Comparison of ENCODE assay signal across 21 mouse cellular contexts in genomic region chr5:53801379-53801778, GRCm38 (mm10).
"Had no signal": no experiment of that assay in that cellular context is flagged by ENCODE, and none has a peak within 500 bp of the region (broad histone marks: within the 10 kb centered on the region; RNA-seq: fewer than 3 reads in every experiment).

No protein-coding gene starts in this region.

- ATAC-seq: liver, postnatal 0 days; lung, postnatal 0 days; midbrain, embryonic 15.5 days had no signal

- H3K27ac ChIP-seq: kidney, embryonic 15.5 days; left cerebral cortex, adult 2 months; limb, embryonic 12.5 days; limb, embryonic 15.5 days; liver, embryonic 14.5 days; macrophage; midbrain, embryonic 12.5 days; midbrain, embryonic 15.5 days; neural tube, embryonic 13.5 days had no signal

- H3K4me3 ChIP-seq: kidney, embryonic 15.5 days; left cerebral cortex, adult 2 months; limb, embryonic 12.5 days; limb, embryonic 15.5 days; midbrain, embryonic 12.5 days; midbrain, embryonic 15.5 days; neural tube, embryonic 13.5 days had no signal

- H3K9ac ChIP-seq: kidney, embryonic 15.5 days; limb, embryonic 12.5 days; limb, embryonic 15.5 days; liver, embryonic 14.5 days; liver, postnatal 0 days; lung, embryonic 14.5 days; midbrain, embryonic 12.5 days; midbrain, embryonic 15.5 days; neural tube, embryonic 13.5 days had no signal

- H3K36me3 ChIP-seq: kidney, embryonic 15.5 days; limb, embryonic 12.5 days; limb, embryonic 15.5 days; midbrain, embryonic 12.5 days; midbrain, embryonic 15.5 days; neural tube, embryonic 13.5 days had no signal

- H3K4me1 ChIP-seq: kidney, embryonic 15.5 days; limb, embryonic 12.5 days; limb, embryonic 15.5 days; midbrain, embryonic 12.5 days; midbrain, embryonic 15.5 days; neural tube, embryonic 13.5 days had no signal

- DNase-seq: kidney, adult 2 months; kidney, postnatal 10 days; kidney, postnatal 36 days; layer of hippocampus, postnatal 36 days; left cerebral cortex, postnatal 4 days; liver, postnatal 0 days; lung, embryonic 14.5 days; retina, postnatal 1 day; right cerebral cortex, postnatal 25 days; thymus, postnatal 25 days had no signal

- H3K9me3 ChIP-seq: kidney, embryonic 15.5 days; limb, embryonic 12.5 days; limb, embryonic 15.5 days; midbrain, embryonic 12.5 days; midbrain, embryonic 15.5 days; neural tube, embryonic 13.5 days had no signal

- H3K27me3 ChIP-seq: limb, embryonic 12.5 days; limb, embryonic 15.5 days; midbrain, embryonic 12.5 days; midbrain, embryonic 15.5 days; neural tube, embryonic 13.5 days had no signal

- H3K4me2 ChIP-seq: kidney, embryonic 15.5 days; limb, embryonic 12.5 days; limb, embryonic 15.5 days; liver, embryonic 11.5 days; lung, embryonic 14.5 days; midbrain, embryonic 12.5 days; midbrain, embryonic 15.5 days; neural tube, embryonic 13.5 days had no signal
